Mouse (Mus musculus) spleen, postnatal 10 days (tissue): Measurements from ENCODE around the gene Mmp9.

Experiments used
- DNase-seq, 2 experiments: peaks; one replicate each; pipeline ENCODE4 v3.0.0; 2021 to 2022; ENCODE audit warnings: low spot score in 2 of 2

The Mmp9 gene

GRCm38 (mm10) chr2:164940140-164940830 lies at the start of gene Mmp9:
Gene Mmp9, plus strand, starts transcription at chr2:164940780.
- no peak for DNase-seq

DNA sequence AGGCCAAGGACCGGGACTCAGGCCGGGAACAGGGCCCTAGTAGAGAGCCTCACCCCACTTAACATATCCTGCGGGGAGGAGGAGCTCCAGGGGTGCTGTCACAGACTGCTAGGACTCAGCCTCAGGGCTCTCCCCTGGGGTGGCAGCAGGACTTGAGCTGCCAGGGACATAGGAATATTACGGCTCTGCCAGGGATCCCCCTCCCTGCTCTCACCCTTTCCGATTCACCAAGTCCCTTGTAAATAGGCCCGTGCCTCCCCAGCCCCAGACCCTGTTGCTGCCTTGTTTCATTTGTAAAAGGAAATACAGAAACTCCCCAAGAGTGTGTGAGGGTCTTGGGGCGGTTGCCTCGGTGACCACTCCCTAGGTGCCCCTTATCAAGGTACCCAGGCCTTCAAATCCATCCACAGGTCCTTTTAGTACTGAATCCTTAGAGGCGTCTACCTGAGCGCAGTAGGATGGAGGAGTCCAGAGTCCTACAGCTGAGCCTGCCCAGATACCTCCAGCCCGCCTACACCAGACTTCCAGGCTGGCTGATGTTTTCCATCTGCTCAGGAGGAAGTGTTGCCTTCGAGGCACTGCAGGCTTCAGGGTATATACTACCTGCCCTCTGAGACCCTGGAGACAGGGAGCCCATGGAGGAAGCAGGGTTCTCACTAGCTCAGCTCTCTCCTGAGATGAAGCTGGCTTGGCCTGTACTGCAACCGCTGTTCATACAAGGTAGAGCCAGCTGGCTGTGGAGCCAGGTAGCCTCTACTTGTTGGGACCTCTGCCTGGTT lies 49.3 kb upstream of the Mmp9 start:
- no peak for DNase-seq

- DNase-seq = no peak
Observed at GRCm38 (mm10) chr2:164891908-164892695, 48.5 kb upstream of the Mmp9 start.

- DNase-seq = no peak
Observed at GRCm38 (mm10) chr2:164892696-164893216, 47.8 kb upstream of the Mmp9 start.

GRCm38 (mm10) chr2:164894048-164894447 lies 46.5 kb upstream of the Mmp9 start:
- no peak for DNase-seq

DNA sequence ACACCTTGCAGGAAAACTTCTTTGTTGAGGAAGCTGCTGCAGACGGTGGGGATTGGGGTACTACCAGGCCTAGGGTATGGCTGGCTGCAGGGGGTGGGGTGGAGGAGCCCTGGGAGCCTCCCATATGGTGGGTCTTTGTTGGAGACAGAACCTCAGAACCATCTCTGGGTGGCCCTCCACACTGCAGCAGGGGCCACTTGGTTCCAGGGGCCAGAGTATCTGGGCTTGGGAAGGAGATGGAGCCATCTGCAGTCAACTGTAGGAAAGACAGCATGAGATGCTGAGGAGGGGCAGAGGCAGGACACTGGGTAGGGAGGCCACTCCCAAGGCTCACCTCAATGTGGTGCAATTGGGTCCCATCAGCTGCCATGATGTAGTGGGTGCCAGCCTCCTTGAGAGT lies 45.9 kb upstream of the Mmp9 start:
- no peak for DNase-seq

GRCm38 (mm10) chr2:164895885-164896284 lies 44.7 kb upstream of the Mmp9 start:
- no peak for DNase-seq

DNA sequence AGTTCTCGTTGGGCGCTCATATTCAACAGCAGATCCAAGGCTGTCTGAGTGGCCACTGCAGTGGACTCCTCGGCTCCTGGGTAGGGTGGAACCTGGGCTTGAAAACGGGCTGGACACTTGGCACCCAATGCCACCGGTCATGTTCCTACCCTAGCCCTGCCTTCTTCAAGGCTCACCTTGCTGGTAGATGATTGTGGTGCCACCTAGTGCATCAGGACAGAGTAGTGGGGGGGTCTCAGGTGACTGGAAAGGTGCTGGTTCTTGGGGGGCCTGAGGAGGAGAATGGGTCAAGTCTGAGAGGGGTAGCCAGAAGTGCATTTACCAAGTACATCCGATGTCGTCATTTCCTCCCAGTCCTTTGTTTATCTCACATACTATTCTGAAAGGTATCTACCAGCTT lies 42.6 kb upstream of the Mmp9 start:
- peak in 1 of 2 experiments; percentile 50 for DNase-seq

DNA sequence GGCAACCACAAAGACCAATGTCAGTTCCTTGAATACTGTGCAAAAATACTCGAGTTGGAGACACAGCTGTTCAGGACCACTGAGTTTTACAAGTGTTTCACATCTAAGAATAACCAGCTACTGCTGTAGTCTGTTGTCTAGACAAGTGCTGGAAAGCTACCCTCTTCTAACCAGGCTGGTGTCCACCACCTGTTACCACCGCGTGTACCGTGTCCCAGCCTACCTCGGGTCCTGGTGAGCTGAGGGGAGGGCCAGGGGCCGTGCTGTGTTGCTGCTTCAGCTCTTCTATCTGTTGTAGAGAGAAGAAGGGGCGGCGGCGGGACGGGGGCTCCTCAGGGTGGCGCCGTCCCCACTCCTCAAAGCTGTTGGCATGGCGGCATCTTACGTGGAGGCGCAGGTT lies 41.5 kb upstream of the Mmp9 start:
- no peak for DNase-seq

DNA sequence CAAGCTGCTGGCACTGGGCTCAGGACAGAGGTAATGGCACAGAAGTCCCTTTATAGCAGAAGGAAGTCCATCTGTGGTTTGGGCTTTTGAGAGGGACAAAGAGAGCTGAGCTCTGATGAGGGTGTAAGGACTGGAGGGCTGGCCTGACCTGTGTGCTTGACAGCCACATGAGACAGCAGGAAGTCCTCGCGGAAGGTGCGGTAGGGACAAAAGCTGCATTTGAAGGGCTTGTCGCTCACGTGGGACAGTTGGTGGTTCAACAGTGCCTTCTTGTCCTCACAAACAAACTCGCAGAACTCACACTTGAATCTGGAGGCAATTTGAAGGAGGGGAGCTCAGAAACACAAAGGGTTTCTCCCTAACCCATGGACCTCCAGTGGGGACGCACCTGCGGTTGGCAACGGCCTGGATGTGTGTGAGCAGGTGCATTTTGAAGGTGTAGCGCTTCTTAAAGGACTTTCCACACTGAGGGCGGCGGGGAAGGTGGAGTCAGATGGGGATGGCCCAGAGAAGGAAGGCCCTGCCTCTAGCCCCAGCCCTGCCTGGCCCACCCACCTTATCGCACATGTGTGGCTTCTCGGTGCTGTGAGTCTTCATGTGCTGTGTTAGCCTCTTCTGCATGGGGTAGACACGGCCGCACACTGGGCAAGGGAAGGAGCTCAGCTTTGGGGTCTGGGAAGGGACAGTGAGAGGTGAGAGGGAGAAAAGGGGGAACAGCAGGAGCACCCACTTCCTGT lies 40.7 kb upstream of the Mmp9 start:
- DNase-seq = no peak

DNA sequence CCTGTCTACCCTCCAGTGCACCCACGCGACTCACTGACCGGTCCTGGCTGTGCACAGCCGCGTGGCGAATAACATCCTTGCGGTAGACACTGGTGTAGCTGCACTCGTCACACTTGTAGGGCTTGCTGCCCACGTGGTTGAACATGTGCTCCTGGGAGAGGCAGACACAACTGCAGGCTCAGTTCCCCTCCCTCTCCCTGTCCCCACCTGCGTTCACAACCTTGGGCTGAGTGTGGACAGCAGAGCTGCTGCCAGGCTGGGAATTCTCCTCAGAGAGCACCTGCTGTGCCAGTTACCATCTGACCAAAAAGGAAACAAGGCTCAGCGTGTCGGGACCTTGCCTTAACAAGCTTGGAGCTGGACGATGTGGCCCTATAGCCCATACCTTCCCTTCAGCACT lies 39.2 kb upstream of the Mmp9 start:
- DNase-seq = no peak

DNA sequence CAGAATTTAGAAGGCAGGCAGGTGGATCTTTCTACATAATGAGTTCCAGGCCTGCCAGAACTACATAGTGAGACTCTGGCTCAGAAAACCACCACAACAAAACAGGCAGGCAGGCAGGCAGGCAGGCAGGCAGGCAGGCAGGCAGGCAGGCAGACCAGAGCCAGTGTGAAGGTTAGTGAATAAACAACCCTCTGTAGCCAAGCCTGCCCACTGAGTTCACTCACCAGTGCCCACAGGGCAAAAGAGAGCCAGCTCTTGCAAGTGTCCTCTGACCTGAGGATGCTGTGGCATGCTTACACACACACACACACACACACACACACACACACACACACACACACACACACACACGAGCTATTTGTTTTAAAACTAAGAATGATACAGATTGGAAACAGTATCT lies 37.1 kb upstream of the Mmp9 start:
- DNase-seq = no peak

- no peak for DNase-seq
Observed at GRCm38 (mm10) chr2:164906071-164906470, 34.5 kb upstream of the Mmp9 start.

DNA sequence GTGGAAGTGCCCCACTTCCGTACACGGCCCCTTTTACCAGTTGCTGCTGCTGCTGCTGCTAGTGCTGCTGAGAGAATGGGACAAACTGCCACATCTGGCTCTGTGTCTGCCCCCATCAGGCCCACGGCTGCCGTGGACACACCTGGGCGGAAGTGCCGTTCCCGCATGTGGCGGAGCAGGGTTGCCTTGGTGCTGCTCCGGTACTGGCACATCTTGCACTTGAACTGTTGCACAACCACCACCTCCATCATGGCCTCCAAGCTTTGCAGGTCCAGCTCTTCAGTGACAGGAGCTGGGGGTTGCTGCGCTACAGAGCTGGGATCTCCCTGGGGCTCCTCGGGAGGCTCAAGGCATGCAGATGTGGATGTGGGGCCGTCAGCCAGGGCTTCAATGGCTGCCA lies 33.1 kb upstream of the Mmp9 start:
- DNase-seq = peak in 1 of 2 experiments; percentile 12

DNA sequence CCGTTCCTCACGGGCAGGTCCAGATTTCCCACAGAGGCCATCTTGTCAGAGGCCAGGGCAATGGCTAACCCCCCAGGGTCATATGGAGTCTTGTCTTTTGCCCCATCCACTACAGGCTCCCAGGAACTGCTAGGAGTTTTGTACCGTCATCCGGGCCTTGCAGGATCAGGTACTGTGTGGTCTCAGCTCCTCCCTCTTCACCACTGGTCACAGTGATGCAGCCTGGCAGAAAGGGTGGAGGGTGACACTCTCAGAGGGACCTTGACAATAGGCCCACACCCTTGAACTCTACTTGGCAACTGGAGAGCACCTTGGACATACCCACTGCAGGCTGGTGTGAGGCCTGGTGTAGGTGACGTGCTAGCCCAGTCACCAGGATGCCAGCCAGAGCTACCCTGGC lies 32.6 kb upstream of the Mmp9 start:
- DNase-seq = no peak

GRCm38 (mm10) chr2:164909100-164909499 lies 31.5 kb upstream of the Mmp9 start:
- no peak for DNase-seq

GRCm38 (mm10) chr2:164909542-164909941 lies 31.0 kb upstream of the Mmp9 start:
- DNase-seq = peak in 1 of 2 experiments; percentile 62

- DNase-seq = no peak
Observed at GRCm38 (mm10) chr2:164910360-164911061, 30.1 kb upstream of the Mmp9 start.

- DNase-seq = peak; percentile 94 to 98
Observed at GRCm38 (mm10) chr2:164911086-164912048, 29.2 kb upstream of the Mmp9 start, which contains the start of gene Zfp335. Gene Zfp335, minus strand, starts transcription at chr2:164911757.

- no peak for DNase-seq
Observed at GRCm38 (mm10) chr2:164912151-164912550, 28.4 kb upstream of the Mmp9 start.
